Mouse (Mus musculus) midbrain, embryonic 12.5 days (tissue): ENCODE data around the gene Cep162. TPM values are rescaled to one million over a fixed set of nuclear protein-coding genes. Genes with fewer than 3 reads are reported as not detected.

Experiments used
- ATAC-seq: fragments of 200-750 bp; cut with Nextera tagmentation; 2 replicates; pipeline ENCODE4 v1.8.0; 2017; ENCODE audit warnings: low read depth, moderate TSS enrichment, moderate library complexity; ENCODE audit not compliant: low FRiP score
- H3K27ac ChIP-seq: fragments of 300-500 bp; sonication (generic); replicated peaks from 2 replicates; pipeline ENCODE4 v1.5.1; 2016; ENCODE audit warnings: mild to moderate bottlenecking
- H3K27me3 ChIP-seq: fragments of 300-500 bp; sonication (generic); 2 replicates; pipeline ENCODE4 v1.6.1; 2016; ENCODE audit warnings: mild to moderate bottlenecking
- H3K36me3 ChIP-seq: fragments of 300-500 bp; sonication (generic); 2 replicates; pipeline ENCODE4 v1.6.1; 2016
- H3K4me1 ChIP-seq: fragments of 300-500 bp; sonication (generic); 2 replicates; pipeline ENCODE4 v1.6.1; 2016
- H3K4me2 ChIP-seq: fragments of 300-500 bp; sonication (generic); replicated peaks from 2 replicates; pipeline ENCODE4 v1.6.1; 2016; ENCODE audit warnings: mild to moderate bottlenecking, moderate library complexity
- H3K4me3 ChIP-seq: fragments of 300-500 bp; sonication (generic); 2 replicates; pipeline ENCODE4 v1.5.1; 2016; ENCODE audit warnings: mild to moderate bottlenecking
- H3K9ac ChIP-seq: fragments of 300-500 bp; sonication (generic); replicated peaks from 2 replicates; pipeline ENCODE4 v1.6.1; 2016; ENCODE audit warnings: mild to moderate bottlenecking, moderate library complexity
- H3K9me3 ChIP-seq: fragments of 300-500 bp; sonication (generic); 2 replicates; pipeline ENCODE4 v1.6.1; 2016; ENCODE audit warnings: mild to moderate bottlenecking
- WGBS: fragments of 180-500 bp; shearing (Covaris S2); methylation state at CpG from one replicate; pipeline ENCODE4 v1.1.7; 2016; 5-methylcytosine and 5-hydroxymethylcytosine counted together
- polyA plus RNA-seq: library from polyadenylated mRNA; unstranded; fragments of >200 nt; fragmentation: Nextera tagmentation; extraction: Ambion mirVana; gene quantifications from 2 replicates; pipeline ENCODE4 v1.2.1, GENCODE M21; 2016

Cep162 gene
- 10.7 and 12.3 TPM in 2 replicates for polyA plus RNA-seq

- ATAC-seq = peak; percentile 98
- Histone ChIP-seq H3K27ac (peak within 1 kb of the TSS; percentile 91), H3K9me3 (no peaks in the 10 kb centered on the region), H3K4me1 (peaks cover 7% of the 10 kb centered on the region), H3K27me3 (no peaks in the 10 kb centered on the region), H3K4me2 (peak within 1 kb of the TSS; percentile 71), H3K4me3 (peak within 1 kb of the TSS; percentile 68), H3K9ac (peak within 1 kb of the TSS; percentile 61), H3K36me3 (no peaks in the 10 kb centered on the region)
- WGBS = 1% methylated on average over 41 of the region's 41 CpGs
These were observed at the start of gene Cep162 for GRCm38 (mm10) chr9:87254903-87255695. Gene Cep162, minus strand, starts transcription at chr9:87255536.

- H3K9me3 ChIP-seq = no peaks in the 10 kb centered on the region
- H3K4me3 ChIP-seq = no peak overlapping the region
- no peak overlapping the region for H3K9ac ChIP-seq
- no peak for ATAC-seq
- H3K36me3 ChIP-seq = no peaks in the 10 kb centered on the region
- H3K4me2 ChIP-seq = no peak overlapping the region
- H3K4me1 ChIP-seq = no peaks in the 10 kb centered on the region
- H3K27ac ChIP-seq = no peak overlapping the region
- no peaks in the 10 kb centered on the region for H3K27me3 ChIP-seq
These were observed 47.9 kb upstream of the Cep162 start for GRCm38 (mm10) chr9:87303196-87303595.

GRCm38 (mm10) chr9:87298900-87299299, 43.6 kb upstream of the Cep162 start:
- no peak overlapping the region for H3K4me3 ChIP-seq
- H3K36me3 ChIP-seq = no peaks in the 10 kb centered on the region
- H3K9ac ChIP-seq = no peak overlapping the region
- no peak overlapping the region for H3K27ac ChIP-seq
- no peaks in the 10 kb centered on the region for H3K27me3 ChIP-seq
- ATAC-seq = peak; percentile 68
- WGBS = 64% methylated on average over 12 of the region's 12 CpGs
- no peaks in the 10 kb centered on the region for H3K4me1 ChIP-seq
- no peaks in the 10 kb centered on the region for H3K9me3 ChIP-seq
- no peak overlapping the region for H3K4me2 ChIP-seq

DNA sequence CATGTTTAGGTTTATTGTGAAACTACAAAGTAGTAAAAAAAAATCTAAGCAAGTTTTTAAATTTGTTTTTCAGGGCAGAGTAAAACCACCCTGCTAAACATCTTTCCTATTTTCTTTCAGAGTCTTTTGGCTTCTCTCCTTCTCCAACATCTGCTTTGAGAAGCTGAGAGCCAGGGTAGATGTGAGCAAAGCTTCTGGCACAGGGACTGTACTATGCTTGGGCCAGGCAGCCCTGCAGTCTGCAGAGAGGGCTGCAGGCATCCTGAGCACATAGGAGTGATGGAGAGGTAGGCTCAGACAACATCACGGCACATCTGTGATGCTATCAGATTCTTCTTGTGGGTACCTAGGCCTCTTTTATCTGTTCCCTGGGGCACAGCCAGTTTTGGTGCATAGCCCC, 42.2 kb upstream of the Cep162 start:
- Histone ChIP-seq H3K9ac (no peak overlapping the region), H3K27ac (no peak overlapping the region), H3K27me3 (no peaks in the 10 kb centered on the region), H3K4me3 (no peak overlapping the region), H3K36me3 (no peaks in the 10 kb centered on the region), H3K4me2 (no peak overlapping the region), H3K4me1 (no peaks in the 10 kb centered on the region), H3K9me3 (no peaks in the 10 kb centered on the region)
- ATAC-seq = no peak
- 91% methylated on average over 1 of the region's 1 CpGs for WGBS

DNA sequence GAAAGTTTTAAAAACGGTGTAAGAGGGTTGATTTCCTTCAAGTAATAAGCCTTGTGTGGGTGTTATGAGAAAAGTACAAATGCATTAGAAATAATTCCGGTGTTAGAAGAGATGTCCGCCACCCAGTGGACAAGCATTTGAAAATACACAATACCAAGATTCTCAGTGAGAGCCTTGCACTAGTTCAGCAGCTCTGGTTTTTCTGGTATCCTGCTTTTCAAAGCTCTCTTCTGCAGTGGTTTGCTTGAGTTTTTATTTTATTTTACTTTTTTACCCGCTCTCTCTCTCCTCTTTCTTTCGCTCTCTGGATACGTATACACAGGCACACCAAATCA, 327 bp upstream of the Cep162 start:
- WGBS = 16% methylated on average over 6 of the region's 6 CpGs
- peak; percentile 75 for ATAC-seq

DNA sequence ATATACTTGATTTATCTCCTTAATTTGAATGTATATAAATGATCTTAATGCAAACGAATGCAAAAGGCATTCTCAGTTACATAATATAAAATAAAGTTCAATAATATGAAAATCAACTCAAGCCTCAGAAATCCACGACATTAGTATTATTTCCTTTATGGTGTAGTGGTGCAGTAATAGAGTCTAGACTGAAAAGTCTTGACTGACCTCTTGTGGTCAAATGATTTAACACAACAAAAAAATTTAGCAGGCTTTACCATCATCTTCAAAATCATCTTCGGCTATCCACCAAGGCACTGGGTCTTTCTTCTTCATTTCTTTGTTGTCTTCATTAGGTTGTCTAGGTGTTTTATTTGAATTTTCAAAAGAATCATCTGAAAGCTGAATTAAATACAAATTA, 7.2 kb downstream of the Cep162 start:
- Histone ChIP-seq H3K4me3 (no peak overlapping the region), H3K9me3 (no peaks in the 10 kb centered on the region), H3K9ac (no peak overlapping the region), H3K4me2 (no peak overlapping the region), H3K27ac (no peak overlapping the region), H3K4me1 (no peaks in the 10 kb centered on the region), H3K36me3 (peaks cover 24% of the 10 kb centered on the region), H3K27me3 (no peaks in the 10 kb centered on the region)
- 64% methylated on average over 3 of the region's 3 CpGs for WGBS
- ATAC-seq = peak; percentile 65; the same call in 1 of the 2 replicates

More for the DNA sequence above, 327 bp upstream of the Cep162 start:
- no peaks in the 10 kb centered on the region for H3K9me3 ChIP-seq
- peak overlapping the region; percentile 61 for H3K9ac ChIP-seq
- H3K27me3 ChIP-seq = no peaks in the 10 kb centered on the region
- H3K4me2 ChIP-seq = peak overlapping the region; percentile 71
- peaks cover 7% of the 10 kb centered on the region for H3K4me1 ChIP-seq
- H3K4me3 ChIP-seq = peak overlapping the region; percentile 68
- no peaks in the 10 kb centered on the region for H3K36me3 ChIP-seq
- H3K27ac ChIP-seq = peak overlapping the region; percentile 91

DNA sequence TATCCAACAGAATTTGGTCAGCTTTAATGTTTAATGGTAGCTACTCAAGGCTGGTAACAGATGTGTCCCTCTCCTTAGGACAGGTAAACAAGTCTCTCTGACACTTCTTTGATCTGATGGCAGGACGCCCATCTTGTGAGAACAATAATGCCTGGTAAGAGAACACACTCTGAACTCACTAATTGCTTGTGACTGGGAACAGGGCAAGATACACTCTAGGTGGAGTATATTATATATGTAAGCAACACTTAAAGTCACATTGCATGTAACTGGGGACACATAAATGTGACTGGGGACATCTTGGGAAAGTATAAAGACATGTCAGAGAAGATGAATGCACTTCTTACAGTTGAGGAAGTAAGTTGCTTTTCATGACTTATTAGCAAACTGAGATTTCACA, 7.7 kb downstream of the Cep162 start:
- Histone ChIP-seq H3K36me3 (peaks cover 27% of the 10 kb centered on the region), H3K27ac (no peak overlapping the region)
- 87% methylated on average over 1 of the region's 1 CpGs for WGBS

GRCm38 (mm10) chr9:87213204-87213603, 42.1 kb downstream of the Cep162 start:
- WGBS = 86% methylated on average over 4 of the region's 4 CpGs
- Histone ChIP-seq H3K4me2 (no peak overlapping the region), H3K9ac (no peak overlapping the region), H3K4me3 (no peak overlapping the region), H3K9me3 (no peaks in the 10 kb centered on the region), H3K4me1 (no peaks in the 10 kb centered on the region), H3K27me3 (no peaks in the 10 kb centered on the region), H3K36me3 (peaks cover 49% of the 10 kb centered on the region), H3K27ac (no peak overlapping the region)
- ATAC-seq = no peak

More for the DNA sequence above, 7.7 kb downstream of the Cep162 start:
- no peaks in the 10 kb centered on the region for H3K9me3 ChIP-seq
- no peak for ATAC-seq
- no peak overlapping the region for H3K4me3 ChIP-seq
- no peak overlapping the region for H3K9ac ChIP-seq
- no peak overlapping the region for H3K4me2 ChIP-seq
- H3K4me1 ChIP-seq = no peaks in the 10 kb centered on the region
- H3K27me3 ChIP-seq = no peaks in the 10 kb centered on the region

GRCm38 (mm10) chr9:87210830-87211339, 44.5 kb downstream of the Cep162 start:
- Histone ChIP-seq H3K36me3 (peaks cover 50% of the 10 kb centered on the region), H3K9me3 (no peaks in the 10 kb centered on the region), H3K4me1 (no peaks in the 10 kb centered on the region), H3K27ac (no peak overlapping the region), H3K4me3 (no peak overlapping the region), H3K27me3 (no peaks in the 10 kb centered on the region), H3K4me2 (no peak overlapping the region), H3K9ac (no peak overlapping the region)
- WGBS = 93% methylated on average over 9 of the region's 9 CpGs
- ATAC-seq = no peak

GRCm38 (mm10) chr9:87202431-87202830, 52.9 kb downstream of the Cep162 start:
- ATAC-seq = no peak
- H3K27me3 ChIP-seq = no peaks in the 10 kb centered on the region
- H3K9ac ChIP-seq = no peak overlapping the region
- no peak overlapping the region for H3K4me2 ChIP-seq
- H3K9me3 ChIP-seq = no peaks in the 10 kb centered on the region
- H3K4me1 ChIP-seq = no peaks in the 10 kb centered on the region
- H3K27ac ChIP-seq = no peak overlapping the region
- WGBS = 92% methylated on average over 6 of the region's 6 CpGs
- H3K36me3 ChIP-seq = peaks cover 50% of the 10 kb centered on the region
- H3K4me3 ChIP-seq = no peak overlapping the region

- Histone ChIP-seq H3K36me3 (peaks cover 53% of the 10 kb centered on the region), H3K27me3 (no peaks in the 10 kb centered on the region), H3K9me3 (no peaks in the 10 kb centered on the region), H3K4me3 (no peak overlapping the region), H3K27ac (no peak overlapping the region), H3K9ac (no peak overlapping the region), H3K4me2 (no peak overlapping the region), H3K4me1 (no peaks in the 10 kb centered on the region)
- no peak for ATAC-seq
- 93% methylated on average over 4 of the region's 4 CpGs for WGBS
These were observed 54.4 kb downstream of the Cep162 start for GRCm38 (mm10) chr9:87200919-87201318.

DNA sequence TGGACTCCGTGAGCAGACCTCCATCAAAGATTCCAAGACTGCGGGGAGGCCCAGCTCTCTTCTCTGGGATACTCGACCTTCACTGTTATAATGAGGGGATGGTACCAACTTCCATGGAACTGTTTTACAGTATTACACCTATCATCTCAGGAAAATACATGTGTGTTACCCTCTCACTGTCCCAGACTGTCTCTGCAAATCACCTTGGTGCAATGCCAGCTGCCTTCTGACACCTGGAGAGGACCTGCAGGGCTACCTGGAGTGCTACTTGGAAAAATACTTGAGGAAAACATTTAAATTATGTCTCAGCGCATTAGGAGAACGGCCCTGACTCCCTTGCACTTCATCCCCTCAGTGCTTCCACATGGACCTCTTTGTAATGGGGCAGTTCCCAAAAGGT, 54.9 kb downstream of the Cep162 start:
- Histone ChIP-seq H3K9me3 (no peaks in the 10 kb centered on the region), H3K36me3 (peaks cover 51% of the 10 kb centered on the region)
- WGBS = 91% methylated on average over 5 of the region's 5 CpGs

More for the DNA sequence above, 54.9 kb downstream of the Cep162 start:
- Histone ChIP-seq H3K9ac (no peak overlapping the region), H3K4me3 (no peak overlapping the region), H3K27ac (no peak overlapping the region), H3K4me1 (no peaks in the 10 kb centered on the region), H3K27me3 (no peaks in the 10 kb centered on the region), H3K4me2 (no peak overlapping the region)
- no peak for ATAC-seq
